Mouse (Mus musculus) liver, embryonic 12.5 days (tissue): ENCODE data around the gene Fiz1. TPM values are rescaled to one million over a fixed set of nuclear protein-coding genes. Genes with fewer than 3 reads are reported as not detected.

Experiments
- ATAC-seq: fragments of 200-750 bp; cut with Nextera tagmentation; 2 replicates; pipeline ENCODE4 v1.8.0; 2017; ENCODE audit warnings: moderate number of reproducible peaks, mild to moderate bottlenecking, moderate library complexity
- H3K27ac ChIP-seq: fragments of 300-500 bp; sonication (generic); 2 replicates; pipeline ENCODE4 v1.5.1; 2016; ENCODE audit warnings: mild to moderate bottlenecking
- H3K27me3 ChIP-seq: fragments of 300-500 bp; sonication (generic); replicated peaks from 2 replicates; pipeline ENCODE4 v1.6.1; 2016; ENCODE audit warnings: mild to moderate bottlenecking, moderate library complexity
- H3K36me3 ChIP-seq: fragments of 300-500 bp; sonication (generic); 2 replicates; pipeline ENCODE4 v1.6.1; 2016; ENCODE audit warnings: mild to moderate bottlenecking, moderate library complexity
- H3K4me1 ChIP-seq: fragments of 300-500 bp; sonication (generic); 2 replicates; pipeline ENCODE4 v1.6.1; 2016
- H3K4me2 ChIP-seq: fragments of 300-500 bp; sonication (generic); 2 replicates; pipeline ENCODE4 v1.6.1; 2016; ENCODE audit warnings: mild to moderate bottlenecking, moderate library complexity
- H3K4me3 ChIP-seq: fragments of 300-500 bp; sonication (generic); 2 replicates; pipeline ENCODE4 v1.5.1; 2016; ENCODE audit warnings: mild to moderate bottlenecking, moderate library complexity
- H3K9ac ChIP-seq: fragments of 300-500 bp; sonication (generic); 2 replicates; pipeline ENCODE4 v1.6.1; 2016; ENCODE audit warnings: mild to moderate bottlenecking, moderate library complexity
- H3K9me3 ChIP-seq: fragments of 300-500 bp; sonication (generic); replicated peaks from 2 replicates; pipeline ENCODE4 v1.6.1; 2016; ENCODE audit warnings: mild to moderate bottlenecking, moderate library complexity
- WGBS: fragments of 180-500 bp; shearing (Covaris S2); methylation state at CpG from one replicate; pipeline ENCODE4 v1.1.7; 2016; ENCODE audit not compliant: insufficient replicate concordance; 5-methylcytosine and 5-hydroxymethylcytosine counted together
- polyA plus RNA-seq: library from polyadenylated mRNA; unstranded; fragments of >200 nt; fragmentation: Nextera tagmentation; extraction: Ambion mirVana; gene quantifications from 2 replicates; pipeline ENCODE4 v1.2.1, GENCODE M21; 2016

The Fiz1 gene
- polyA plus RNA-seq, 1 experiment from 2014 or later = 29.4 TPM

GRCm38 (mm10) chr7:4963527-4963926, 51.0 kb downstream of the Fiz1 start:
- WGBS = 57% methylated on average over 5 of the region's 5 CpGs
- Histone ChIP-seq H3K4me2 (no peak overlapping the region), H3K27ac (no peak overlapping the region), H3K9ac (no peak overlapping the region), H3K9me3 (no peaks in the 10 kb centered on the region), H3K4me3 (no peak overlapping the region), H3K36me3 (no peaks in the 10 kb centered on the region), H3K4me1 (no peaks in the 10 kb centered on the region), H3K27me3 (peaks cover 10% of the 10 kb centered on the region; the same call in 1 of the 2 replicates)
- ATAC-seq = no peak

- no peak for ATAC-seq
- Histone ChIP-seq H3K27ac (no peak overlapping the region), H3K4me1 (no peaks in the 10 kb centered on the region), H3K9ac (no peak overlapping the region), H3K27me3 (peaks cover 12% of the 10 kb centered on the region; the same call in 1 of the 2 replicates), H3K9me3 (no peaks in the 10 kb centered on the region; the same call in 1 of the 2 replicates), H3K4me3 (no peak overlapping the region), H3K4me2 (no peak overlapping the region), H3K36me3 (no peaks in the 10 kb centered on the region)
- 74% methylated on average over 10 of the region's 10 CpGs for WGBS
Measured at GRCm38 (mm10) chr7:4957361-4957760, 57.1 kb downstream of the Fiz1 start.

Other genes with a start within 250 kb of the Fiz1 start
- not detected in 2 replicates for gene Fam71e2, start 243.4 kb downstream of the Fiz1 start, polyA plus RNA-seq
- 0.06 TPM in 1 of 2 replicates, not detected in the other for gene Il11, start 231.8 kb downstream of the Fiz1 start, polyA plus RNA-seq
- 0.46 TPM in 1 of 2 replicates, not detected in the other for gene Tmem190, start 231.8 kb downstream of the Fiz1 start, polyA plus RNA-seq
- gene Tmem238, start 225.0 kb downstream of the Fiz1 start, polyA plus RNA-seq = 18.9 and 19.2 TPM in 2 replicates
- 397 and 413 TPM in 2 replicates for gene Rpl28, start 221.8 kb downstream of the Fiz1 start, polyA plus RNA-seq
- gene Ube2s, start 202.1 kb downstream of the Fiz1 start, polyA plus RNA-seq = 353 and 370 TPM in 2 replicates
- gene Shisa7, start 170.0 kb downstream of the Fiz1 start, polyA plus RNA-seq = not detected in 2 replicates
- gene Isoc2b, start 144.4 kb downstream of the Fiz1 start, polyA plus RNA-seq = 3.5 and 3.9 TPM in 2 replicates
- 0.62 and 0.95 TPM in 2 replicates for gene Isoc2a, start 137.5 kb downstream of the Fiz1 start, polyA plus RNA-seq
- gene Gm36210, start 108.2 kb downstream of the Fiz1 start, polyA plus RNA-seq = 0.10 TPM in 1 of 2 replicates, not detected in the other
- 2.4 and 2.7 TPM in 2 replicates for gene Zfp628, start 99.5 kb downstream of the Fiz1 start, polyA plus RNA-seq
- gene Nat14, start 92.7 kb downstream of the Fiz1 start, polyA plus RNA-seq = 0.54 and 0.67 TPM in 2 replicates
- gene Ssc5d, start 88.9 kb downstream of the Fiz1 start, polyA plus RNA-seq = 0.13 and 0.19 TPM in 2 replicates
- not detected in 2 replicates for gene Sbk2, start 50.3 kb downstream of the Fiz1 start, polyA plus RNA-seq
- not detected in 2 replicates for gene Sbk3, start 43.5 kb downstream of the Fiz1 start, polyA plus RNA-seq
- 6.4 and 6.9 TPM in 2 replicates for gene Zfp579, start 18.5 kb downstream of the Fiz1 start, polyA plus RNA-seq
- 11.5 and 11.7 TPM in 2 replicates for gene Zfp524, start 282 bp downstream of the Fiz1 start, polyA plus RNA-seq
- 0.62 and 1.0 TPM in 2 replicates for gene Gm44973, start 799 bp upstream of the Fiz1 start, polyA plus RNA-seq
- gene Zfp865, start 5.7 kb upstream of the Fiz1 start, polyA plus RNA-seq = 2.6 and 2.7 TPM in 2 replicates
- gene Ccdc106, start 5.9 kb upstream of the Fiz1 start, polyA plus RNA-seq = 2.2 and 2.4 TPM in 2 replicates
- gene 4632433K11Rik, start 19.4 kb upstream of the Fiz1 start, polyA plus RNA-seq = not detected in 2 replicates
- 1.1 and 1.3 TPM in 2 replicates for gene Zfp784, start 23.7 kb upstream of the Fiz1 start, polyA plus RNA-seq
- gene Zfp580, start 36.8 kb upstream of the Fiz1 start, polyA plus RNA-seq = 5.2 and 5.6 TPM in 2 replicates
- 97.6 and 109 TPM in 2 replicates for gene U2af2, start 47.4 kb upstream of the Fiz1 start, polyA plus RNA-seq
- 66.2 and 69.1 TPM in 2 replicates for gene Epn1, start 65.5 kb upstream of the Fiz1 start, polyA plus RNA-seq
- not detected in 2 replicates for gene Rfpl4, start 102.3 kb upstream of the Fiz1 start, polyA plus RNA-seq
- gene Rasl2-9, start 111.3 kb upstream of the Fiz1 start, polyA plus RNA-seq = 0.38 TPM in 1 of 2 replicates, not detected in the other
- gene Vmn1r55, start 135.0 kb upstream of the Fiz1 start, polyA plus RNA-seq = 0.05 TPM in 1 of 2 replicates, not detected in the other
- not detected in 2 replicates for gene Vmn1r56, start 182.1 kb upstream of the Fiz1 start, polyA plus RNA-seq
- gene Vmn1r57, start 203.8 kb upstream of the Fiz1 start, polyA plus RNA-seq = not detected in 2 replicates